Mouse (Mus musculus) left cerebral cortex, adult 8-10 months (tissue): ENCODE measurements around the gene Gng5. TPM values are rescaled to one million over a fixed set of nuclear protein-coding genes. Genes with fewer than 3 reads are reported as not detected.

Experiments used
- DNase-seq, 2 experiments: peaks; one replicate each; pipeline ENCODE4 v3.0.0; 2022; ENCODE audit warnings: low spot score in 2 of 2
- total RNA-seq, 4 experiments: library from RNA; stranded (reverse); gene quantifications; 2 replicates each; pipeline ENCODE4 v1.2.4; 2022

The Gng5 gene
- total RNA-seq, 4 experiments from 2014 or later = 43.0 to 60.5 (median 49.9) TPM

DNA sequence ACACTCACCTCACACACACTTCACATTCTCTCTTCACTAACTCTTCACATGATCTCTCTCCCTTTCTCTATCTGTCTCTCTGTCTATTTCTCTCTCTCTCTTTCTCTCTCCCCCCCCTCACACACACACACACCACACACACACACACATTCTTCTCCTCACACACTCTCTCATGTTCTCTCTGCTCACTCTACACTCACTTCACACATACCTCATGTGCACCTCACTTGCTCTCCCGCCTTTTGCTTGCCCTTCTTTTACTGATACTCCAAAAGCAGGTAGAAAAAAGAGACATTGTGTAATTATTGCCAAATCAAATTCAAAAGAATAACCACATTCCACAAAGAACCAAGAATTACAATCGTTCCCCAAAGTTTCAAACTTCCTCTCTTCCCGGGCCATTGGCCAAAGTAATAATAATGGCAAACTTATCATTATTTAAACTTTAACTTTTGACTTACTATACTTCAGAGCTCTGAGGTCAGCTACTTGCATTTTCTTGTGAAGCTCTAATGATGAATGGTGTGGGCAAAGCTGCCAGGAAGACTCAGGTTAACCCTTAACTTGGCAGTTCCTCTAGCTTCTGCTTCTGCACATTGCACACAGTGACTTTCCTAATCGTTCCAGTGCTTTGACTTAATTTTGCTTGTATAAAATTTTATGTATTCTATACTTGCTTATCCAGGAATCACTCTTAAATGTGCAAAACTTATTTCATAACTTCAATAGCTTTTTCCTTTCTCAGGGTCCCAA lies 41.1 kb downstream of the Gng5 start:
- no peak for DNase-seq

DNA sequence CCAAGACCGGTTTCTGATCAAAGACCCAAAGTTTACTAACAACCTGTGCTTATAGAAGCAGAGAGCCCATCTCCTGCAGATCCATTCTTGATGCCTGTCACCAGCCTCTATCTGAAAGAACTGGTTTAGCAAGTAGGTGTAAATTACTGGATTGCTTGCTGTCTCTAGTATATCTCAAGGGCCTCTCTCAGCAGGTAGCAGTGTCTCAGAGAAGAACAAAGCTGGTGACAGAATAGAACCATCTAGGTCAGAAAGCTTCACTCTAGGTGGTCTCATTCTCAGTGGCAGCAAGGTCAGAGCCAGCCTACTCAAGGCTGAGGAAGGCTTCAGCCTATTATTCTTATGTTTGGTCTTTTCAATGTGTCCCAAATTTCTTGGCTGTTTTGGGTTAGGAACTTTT lies 44.0 kb downstream of the Gng5 start:
- DNase-seq = no peak

DNA sequence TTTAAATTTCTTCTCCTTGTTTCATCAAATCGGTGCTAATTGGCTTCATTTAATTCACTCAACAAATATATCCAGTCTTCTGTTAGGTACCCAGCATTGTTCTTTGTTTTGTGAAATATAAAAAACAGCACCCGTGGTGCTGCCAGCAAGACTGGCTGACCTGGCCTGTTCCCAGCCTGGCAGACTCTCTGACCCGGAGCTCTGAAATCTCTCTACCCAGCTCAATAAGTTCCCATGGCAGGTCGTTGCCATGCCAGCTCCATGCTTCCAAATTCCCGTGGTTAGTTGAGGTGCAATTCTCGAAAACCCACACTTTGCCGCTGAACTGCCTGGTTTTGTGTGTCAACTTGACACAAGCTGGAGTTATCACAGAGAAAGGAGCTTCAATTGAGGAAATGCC lies 55.2 kb downstream of the Gng5 start:
- DNase-seq = no peak

Other genes starting within 250 kb of the Gng5 start
- gene Ssx2ip, start 95.2 kb upstream of the Gng5 start, total RNA-seq = 10 to 100 TPM; 81.7 to 96.1 (median 89.0) TPM
- gene Ctbs, start 50.0 kb upstream of the Gng5 start, total RNA-seq = 10 to 100 TPM in 1 of 4 experiments, 1 to 10 TPM in 3; 5.9 to 10.5 (median 9.7) TPM
- gene Spata1, start 54 bp upstream of the Gng5 start, total RNA-seq = 1 to 10 TPM; 2.2 to 4.0 (median 3.0) TPM
- 10 to 100 TPM; 17.3 to 19.8 (median 17.8) TPM for gene Rpf1, start 21.6 kb downstream of the Gng5 start, total RNA-seq
- gene Uox, start 70.6 kb downstream of the Gng5 start, total RNA-seq = under 1 TPM; 0.30 to 0.72 (median 0.50) TPM
- not detected for gene Dnase2b, start 115.8 kb downstream of the Gng5 start, total RNA-seq
- not detected for gene 4930503B20Rik, start 151.5 kb downstream of the Gng5 start, total RNA-seq
- gene Samd13, start 185.8 kb downstream of the Gng5 start, total RNA-seq = under 1 TPM; 0.23 to 0.49 (median 0.45) TPM